Mouse (Mus musculus): ENCODE measurements around the gene Npl. TPM values are rescaled to one million over a fixed set of nuclear protein-coding genes. Genes with fewer than 3 reads are reported as not detected.

Gene Npl
- polyA plus RNA-seq (2017; shearing (Covaris generic)), result under 1 TPM in 1 of 2 experiments, not detected in 1; 0.45 TPM

DNA sequence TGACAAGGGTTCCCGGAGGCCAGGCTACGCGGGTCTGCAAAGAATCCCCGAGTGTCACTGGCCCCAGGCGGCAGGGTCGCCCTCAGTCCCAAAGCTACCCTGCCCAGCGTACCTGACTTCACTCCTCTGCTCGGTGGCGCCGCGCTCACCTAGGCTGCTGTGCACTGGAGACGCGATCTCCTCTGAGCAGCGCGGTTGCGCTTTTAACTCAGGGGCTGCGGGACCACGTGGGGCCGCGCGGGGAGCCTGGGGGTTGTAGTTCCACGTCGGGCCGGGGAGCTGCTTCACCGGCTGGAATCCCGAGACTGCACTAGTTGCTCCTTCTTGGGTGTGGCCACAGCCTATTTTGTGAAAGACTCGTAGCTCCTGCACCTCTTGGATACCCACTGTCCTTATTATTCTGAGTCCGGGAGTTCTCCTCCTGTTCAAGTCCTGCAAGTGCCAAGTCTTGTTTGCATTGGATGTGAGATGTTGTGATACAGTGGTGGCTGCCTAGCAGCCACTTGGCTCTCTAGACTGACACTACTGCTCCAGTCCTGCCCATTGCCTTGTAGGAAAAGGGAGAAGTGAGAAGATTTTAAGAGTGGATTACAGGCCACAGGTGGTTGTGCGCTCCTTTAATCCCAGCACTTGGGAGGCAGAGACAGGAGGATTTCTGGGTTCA lies at the start of gene Npl:
Gene Npl (minus strand): TSS at position 510 of the 664 bp plus-strand sequence.

GRCm38 (mm10) chr1:153487500-153487879 lies 62.4 kb downstream of the Npl start, which contains the start of gene Dhx9:
Dhx9 (minus strand) TSS chr1:153487660.

Other genes with a start within 250 kb of the Npl start
- 10 to 100 TPM in 1 of 2 experiments, 1 to 10 TPM in 1; 6.2 to 18.0 TPM for gene Lamc1, start 217.3 kb downstream of the Npl start, polyA plus RNA-seq (2017; shearing (Covaris generic))
- 1 to 10 TPM in 1 of 2 experiments, under 1 TPM in 1; 0.24 to 1.9 TPM for gene Shcbp1l, start 124.9 kb downstream of the Npl start, polyA plus RNA-seq (2017; shearing (Covaris generic))
- 10 to 100 TPM; 35.4 to 37.4 TPM for gene Dhx9, start 62.4 kb downstream of the Npl start, polyA plus RNA-seq (2017; shearing (Covaris generic))
- under 1 TPM; 0.19 to 0.72 TPM for gene Rgs8, start 103.0 kb upstream of the Npl start, polyA plus RNA-seq (2017; shearing (Covaris generic))
- 10 to 100 TPM; 20.7 to 61.4 TPM for gene Rgs16, start 190.3 kb upstream of the Npl start, polyA plus RNA-seq (2017; shearing (Covaris generic))
- gene Rnasel, start 199.4 kb upstream of the Npl start, polyA plus RNA-seq (2017; shearing (Covaris generic)), result 10 to 100 TPM; 19.9 to 24.7 TPM

Measured in inflammation-experienced regulatory T-cells (primary cell).